Mouse (Mus musculus): Measurements from ENCODE around the gene Celf6. TPM values are rescaled to one million over a fixed set of nuclear protein-coding genes. Genes with fewer than 3 reads are reported as not detected.

Gene Celf6
- polyA plus RNA-seq, 1 experiment from 2014 or later, result 4.2 TPM

DNA sequence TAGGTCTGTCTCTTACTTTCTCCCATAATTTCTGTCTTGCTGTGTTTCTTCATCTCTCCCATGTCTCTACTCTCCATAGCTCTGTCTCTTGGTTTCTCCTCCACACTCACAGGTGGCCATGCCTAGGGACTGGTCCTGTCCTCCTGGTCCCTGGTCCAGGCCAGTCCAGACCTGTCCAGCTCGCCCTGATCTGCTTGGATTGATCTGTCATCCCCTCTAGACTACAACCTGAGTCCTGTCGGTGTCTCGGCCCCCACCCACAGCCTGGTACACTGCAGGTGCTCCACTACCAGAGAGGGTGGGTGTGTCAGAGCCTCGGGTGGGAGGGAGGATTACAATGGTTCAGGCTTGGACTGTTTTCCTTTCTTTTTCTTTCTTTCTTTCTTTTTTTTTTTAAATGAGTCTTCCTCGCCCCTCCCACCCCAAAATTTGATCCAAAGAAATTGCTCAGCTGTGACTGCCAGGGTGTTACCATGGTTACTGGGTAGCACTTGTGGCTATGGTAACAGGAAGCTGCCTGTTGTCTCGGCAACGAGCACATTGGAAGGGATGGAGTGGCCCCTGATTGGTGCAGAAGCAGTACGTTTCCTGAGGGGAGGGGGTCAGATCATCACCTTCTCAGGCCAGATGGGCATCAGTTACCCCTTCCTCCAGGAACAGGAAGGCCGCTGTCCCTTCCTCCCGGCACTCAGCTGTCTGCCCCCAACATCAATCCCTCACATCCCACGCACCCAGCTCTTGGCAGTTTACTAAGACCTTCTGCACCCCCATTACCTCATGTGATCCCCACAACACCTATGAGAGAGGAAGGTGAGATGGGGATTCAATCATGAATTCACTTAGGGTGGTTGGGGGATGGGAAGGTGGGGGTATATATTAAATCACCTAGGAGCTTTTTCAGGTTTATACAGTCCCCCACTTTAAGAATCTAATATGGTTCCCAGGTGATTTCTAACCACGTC lies 11.3 kb downstream of the Celf6 start:
- Histone ChIP-seq H3K36me3 (no peaks in the 10 kb centered on the region), H3K4me2 (replicated peaks) (no peak overlapping the region), H3K9me3 (no peaks in the 10 kb centered on the region), H3K4me3 (replicated peaks) (no peak overlapping the region), H3K27me3 (replicated peaks) (peaks cover 8% of the 10 kb centered on the region; the same call in 1 of the 2 replicates), H3K27ac (no peak overlapping the region), H3K9ac (no peak overlapping the region), H3K4me1 (replicated peaks) (no peaks in the 10 kb centered on the region)
- 45% methylated on average over 12 of the region's 12 CpGs for WGBS
- no peak for ATAC-seq

DNA sequence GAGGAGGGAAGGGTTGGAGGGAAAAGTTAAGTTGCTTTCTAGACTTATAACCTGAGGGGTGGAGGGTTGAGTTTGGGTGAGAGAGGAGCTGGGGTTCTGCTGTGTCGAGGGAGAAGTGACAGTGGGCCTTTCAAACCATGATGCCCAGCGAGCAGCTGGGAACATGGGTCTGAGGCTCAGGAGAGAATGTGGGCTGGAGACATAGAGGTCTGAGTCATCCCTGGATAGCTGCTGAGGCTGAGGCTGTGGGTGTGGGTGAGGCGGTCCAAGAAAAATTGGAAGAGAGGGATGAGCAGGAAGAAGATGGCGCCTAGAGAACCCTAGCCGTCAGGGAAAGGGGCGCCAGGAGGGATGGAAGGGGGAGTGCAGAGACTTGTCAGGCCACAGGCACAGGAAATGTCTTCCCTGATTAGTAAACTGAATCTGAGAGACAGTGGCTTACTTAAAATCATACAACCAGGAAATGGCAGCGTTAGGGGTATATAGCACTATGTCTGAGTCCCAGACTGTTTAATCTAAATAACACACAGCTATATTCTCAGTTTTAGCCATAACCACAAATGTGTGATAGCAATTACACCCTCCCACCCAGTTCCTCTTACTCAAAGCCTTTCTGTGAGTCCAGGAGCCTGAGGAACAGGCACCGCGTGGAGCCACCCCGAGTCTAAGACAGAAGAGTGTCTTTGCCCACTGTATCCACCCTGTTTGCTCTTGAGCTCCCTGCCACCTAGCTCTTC lies 12.2 kb downstream of the Celf6 start:
- H3K4me3 ChIP-seq (replicated peaks), result no peak overlapping the region
- WGBS, result 77% methylated on average over 10 of the region's 10 CpGs
- no peak overlapping the region for H3K9ac ChIP-seq
- no peaks in the 10 kb centered on the region for H3K36me3 ChIP-seq
- no peaks in the 10 kb centered on the region for H3K9me3 ChIP-seq
- peaks cover 8% of the 10 kb centered on the region; the same call in 1 of the 2 replicates for H3K27me3 ChIP-seq (replicated peaks)
- H3K4me2 ChIP-seq (replicated peaks), result no peak overlapping the region
- H3K27ac ChIP-seq, result no peak overlapping the region
- H3K4me1 ChIP-seq (replicated peaks), result no peaks in the 10 kb centered on the region
- ATAC-seq, result no peak

GRCm38 (mm10) chr9:59601661-59602060 lies 23.9 kb downstream of the Celf6 start:
- no peaks in the 10 kb centered on the region for H3K4me1 ChIP-seq (replicated peaks)
- H3K9me3 ChIP-seq, result no peaks in the 10 kb centered on the region
- no peak overlapping the region for H3K9ac ChIP-seq
- no peak for ATAC-seq
- H3K36me3 ChIP-seq, result no peaks in the 10 kb centered on the region
- H3K27ac ChIP-seq, result no peak overlapping the region
- H3K4me2 ChIP-seq (replicated peaks), result no peak overlapping the region
- 66% methylated on average over 8 of the region's 8 CpGs for WGBS
- peaks cover 11% of the 10 kb centered on the region; the same call in 1 of the 2 replicates for H3K27me3 ChIP-seq (replicated peaks)
- H3K4me3 ChIP-seq (replicated peaks), result no peak overlapping the region

- Histone ChIP-seq H3K4me2 (replicated peaks) (no peak overlapping the region), H3K27ac (no peak overlapping the region), H3K9me3 (no peaks in the 10 kb centered on the region), H3K36me3 (no peaks in the 10 kb centered on the region), H3K4me3 (replicated peaks) (no peak overlapping the region), H3K27me3 (replicated peaks) (peaks cover 11% of the 10 kb centered on the region; the same call in 1 of the 2 replicates), H3K4me1 (replicated peaks) (no peaks in the 10 kb centered on the region), H3K9ac (no peak overlapping the region)
- WGBS, result 60% methylated on average over 6 of the region's 6 CpGs
- ATAC-seq, result no peak
Observed at GRCm38 (mm10) chr9:59605967-59606366, 28.2 kb downstream of the Celf6 start.

- H3K9me3 ChIP-seq, result no peaks in the 10 kb centered on the region
- H3K4me3 ChIP-seq (replicated peaks), result no peak overlapping the region
- H3K9ac ChIP-seq, result no peak overlapping the region
- no peaks in the 10 kb centered on the region for H3K36me3 ChIP-seq
- no peaks in the 10 kb centered on the region for H3K27me3 ChIP-seq (replicated peaks)
- 84% methylated on average over 2 of the region's 2 CpGs for WGBS
- no peaks in the 10 kb centered on the region for H3K4me1 ChIP-seq (replicated peaks)
- ATAC-seq, result no peak
- H3K27ac ChIP-seq, result no peak overlapping the region
- H3K4me2 ChIP-seq (replicated peaks), result no peak overlapping the region
Observed at GRCm38 (mm10) chr9:59610950-59611349, 33.2 kb downstream of the Celf6 start.

DNA sequence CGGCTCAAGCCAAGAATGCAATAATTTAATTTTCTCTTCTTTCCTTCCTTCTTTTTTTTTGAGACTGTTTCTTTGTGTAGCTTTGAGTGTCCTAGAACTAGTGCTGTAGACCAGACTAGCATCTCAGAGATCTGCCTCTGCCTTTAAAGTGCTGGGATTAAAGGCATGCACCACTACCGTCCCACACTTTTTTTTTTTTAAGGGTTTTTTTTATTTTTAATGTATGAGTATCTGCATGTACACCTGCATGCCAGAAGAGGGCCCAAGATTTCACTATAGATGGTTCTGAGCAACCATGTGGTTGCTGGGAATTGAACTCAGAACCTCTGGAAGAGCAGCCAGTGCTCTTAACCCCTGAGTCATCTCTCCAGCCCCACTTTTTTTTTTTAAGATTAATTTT lies 38.1 kb downstream of the Celf6 start:
- Histone ChIP-seq H3K9me3 (no peaks in the 10 kb centered on the region), H3K27ac (no peak overlapping the region), H3K4me3 (replicated peaks) (no peak overlapping the region), H3K4me1 (replicated peaks) (0 out of 2 replicates have a peak, but pooled peaks cover 4% of the 10 kb centered on the region), H3K36me3 (no peaks in the 10 kb centered on the region), H3K9ac (no peak overlapping the region), H3K4me2 (replicated peaks) (no peak overlapping the region), H3K27me3 (replicated peaks) (no peaks in the 10 kb centered on the region)
- ATAC-seq, result no peak
- 85% methylated on average over 2 of the region's 2 CpGs for WGBS

GRCm38 (mm10) chr9:59616622-59617306 lies 39.0 kb downstream of the Celf6 start, which contains the start of gene Parp6:
Gene Parp6, plus strand, starts transcription at chr9:59617284.
- Histone ChIP-seq H3K9ac (peak within 1 kb of the TSS; percentile 87), H3K4me1 (replicated peaks) (0 out of 2 replicates have a peak, but pooled peaks cover 4% of the 10 kb centered on the region), H3K36me3 (no peaks in the 10 kb centered on the region), H3K4me3 (replicated peaks) (peak within 1 kb of the TSS; percentile 92), H3K27me3 (replicated peaks) (no peaks in the 10 kb centered on the region), H3K4me2 (replicated peaks) (peak within 1 kb of the TSS; percentile 70), H3K27ac (peak within 1 kb of the TSS; percentile 93), H3K9me3 (no peaks in the 10 kb centered on the region)
- ATAC-seq, result peak; percentile 100
- under 1% methylated on average over 36 of the region's 36 CpGs for WGBS

DNA sequence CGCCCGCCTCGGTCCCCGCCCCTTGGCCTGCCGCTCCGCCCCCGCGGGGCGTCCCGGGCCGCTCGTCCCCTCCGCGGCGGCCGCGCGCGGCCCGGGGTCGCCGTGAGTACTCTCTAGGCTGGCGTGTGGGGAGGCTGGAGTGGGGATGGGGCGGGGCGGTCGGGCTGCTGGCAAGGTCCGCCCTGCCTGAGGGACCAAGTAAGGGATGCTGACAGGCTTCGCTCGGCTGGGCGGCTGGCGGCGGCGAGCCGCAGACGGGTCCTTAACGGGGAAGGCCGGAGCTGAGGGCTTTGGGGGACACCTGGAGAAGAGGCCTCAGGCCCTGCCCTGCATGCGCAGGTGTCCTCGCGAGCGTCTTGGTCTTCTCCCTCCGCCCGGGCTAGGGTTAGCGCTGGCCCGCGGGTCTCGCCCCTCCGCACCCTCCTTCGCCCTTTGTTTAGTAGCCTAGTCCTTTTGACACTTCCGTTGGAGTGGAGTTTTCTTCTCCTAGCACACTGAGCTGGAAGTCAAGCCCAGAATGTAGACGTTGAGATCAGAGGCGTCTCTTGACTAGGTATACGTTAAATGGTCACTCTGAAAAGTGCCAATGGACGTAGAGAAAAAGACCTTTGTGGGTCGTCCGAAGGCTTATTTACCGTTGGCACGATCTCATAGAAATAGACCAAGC lies 39.7 kb downstream of the Celf6 start:
- Histone ChIP-seq H3K9ac (peak overlapping the region; percentile 87), H3K4me1 (replicated peaks) (0 out of 2 replicates have a peak, but pooled peaks cover 4% of the 10 kb centered on the region), H3K4me3 (replicated peaks) (peak overlapping the region; percentile 92), H3K27ac (peak overlapping the region; percentile 93), H3K27me3 (replicated peaks) (no peaks in the 10 kb centered on the region), H3K36me3 (no peaks in the 10 kb centered on the region), H3K9me3 (no peaks in the 10 kb centered on the region), H3K4me2 (replicated peaks) (peak overlapping the region; percentile 70)
- peak; percentile 65; the same call in 1 of the 2 replicates for ATAC-seq
- WGBS, result under 1% methylated on average over 52 of the region's 58 CpGs

DNA sequence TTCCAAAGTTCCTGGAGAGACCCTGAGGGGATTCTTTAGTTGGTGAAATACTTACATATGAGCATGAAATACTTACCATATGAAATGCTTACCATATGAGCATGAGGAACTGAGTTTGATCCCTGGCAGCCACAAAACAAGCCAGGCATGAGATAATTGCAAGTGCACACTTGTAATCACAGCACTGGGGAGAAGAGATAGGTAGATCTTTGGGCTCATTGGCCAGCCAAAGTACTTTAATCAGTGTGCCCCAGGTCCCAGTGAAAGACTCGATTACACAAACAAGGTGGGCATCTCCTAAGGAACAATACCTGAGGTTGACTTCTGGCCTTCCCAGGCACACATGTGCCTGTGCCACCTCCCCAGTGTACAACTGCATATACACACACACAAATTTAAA lies 60.7 kb downstream of the Celf6 start:
- 92% methylated on average over 1 of the region's 1 CpGs for WGBS
- no peak for ATAC-seq

GRCm38 (mm10) chr9:59639936-59640335 lies 62.2 kb downstream of the Celf6 start:
- no peak overlapping the region for H3K4me2 ChIP-seq (replicated peaks)
- ATAC-seq, result no peak
- no peak overlapping the region for H3K4me3 ChIP-seq (replicated peaks)
- H3K27me3 ChIP-seq (replicated peaks), result no peaks in the 10 kb centered on the region
- no peak overlapping the region for H3K9ac ChIP-seq
- 92% methylated on average over 4 of the region's 4 CpGs for WGBS
- no peak overlapping the region for H3K27ac ChIP-seq
- H3K9me3 ChIP-seq, result no peaks in the 10 kb centered on the region
- H3K36me3 ChIP-seq, result peaks cover 13% of the 10 kb centered on the region; the same call in 1 of the 2 replicates
- no peaks in the 10 kb centered on the region for H3K4me1 ChIP-seq (replicated peaks)

More for the DNA sequence above, 60.7 kb downstream of the Celf6 start:
- Histone ChIP-seq H3K27me3 (replicated peaks) (no peaks in the 10 kb centered on the region), H3K36me3 (peaks cover 17% of the 10 kb centered on the region; the same call in 1 of the 2 replicates), H3K4me2 (replicated peaks) (no peak overlapping the region), H3K4me1 (replicated peaks) (no peaks in the 10 kb centered on the region), H3K4me3 (replicated peaks) (no peak overlapping the region), H3K9me3 (no peaks in the 10 kb centered on the region), H3K9ac (no peak overlapping the region), H3K27ac (no peak overlapping the region)

GRCm38 (mm10) chr9:59641320-59641719 lies 63.6 kb downstream of the Celf6 start:
- WGBS, result 73% methylated on average over 2 of the region's 2 CpGs
- H3K9ac ChIP-seq, result no peak overlapping the region
- no peaks in the 10 kb centered on the region for H3K27me3 ChIP-seq (replicated peaks)
- H3K4me3 ChIP-seq (replicated peaks), result no peak overlapping the region
- no peak overlapping the region for H3K4me2 ChIP-seq (replicated peaks)
- ATAC-seq, result peak; percentile 62; the same call in 1 of the 2 replicates
- H3K4me1 ChIP-seq (replicated peaks), result no peaks in the 10 kb centered on the region
- H3K9me3 ChIP-seq, result no peaks in the 10 kb centered on the region
- peaks cover 10% of the 10 kb centered on the region; the same call in 1 of the 2 replicates for H3K36me3 ChIP-seq
- no peak overlapping the region for H3K27ac ChIP-seq
